Mouse (Mus musculus) embryonic facial prominence, embryonic 14.5 days (tissue): ENCODE results near the gene St6galnac4. TPM values are rescaled to one million over a fixed set of nuclear protein-coding genes. Genes with fewer than 3 reads are reported as not detected.

Experiments used
- polyA plus RNA-seq: library from polyadenylated mRNA; unstranded; fragments of >200 nt; fragmentation: Nextera tagmentation; extraction: Ambion mirVana; gene quantifications from 2 replicates; pipeline ENCODE4 v1.2.1, GENCODE M21; 2014

The St6galnac4 gene
- polyA plus RNA-seq, 1 experiment from 2014 or later, result 41.0 TPM

Other genes starting within 250 kb of the St6galnac4 start
- gene Ciz1, start 234.8 kb upstream of the St6galnac4 start, polyA plus RNA-seq, result 41.9 and 48.0 TPM in 2 replicates
- gene Dnm1, start 233.8 kb upstream of the St6galnac4 start, polyA plus RNA-seq, result 34.1 and 41.7 TPM in 2 replicates
- gene 1110008P14Rik, start 205.2 kb upstream of the St6galnac4 start, polyA plus RNA-seq, result 67.7 and 79.7 TPM in 2 replicates
- 4.0 and 7.9 TPM in 2 replicates for gene Lcn2, start 198.8 kb upstream of the St6galnac4 start, polyA plus RNA-seq
- gene Ptges2, start 191.2 kb upstream of the St6galnac4 start, polyA plus RNA-seq, result 28.0 and 33.5 TPM in 2 replicates
- 4.9 and 5.6 TPM in 2 replicates for gene Naif1, start 136.6 kb upstream of the St6galnac4 start, polyA plus RNA-seq
- 15.8 and 17.0 TPM in 2 replicates for gene Slc25a25, start 135.7 kb upstream of the St6galnac4 start, polyA plus RNA-seq
- gene Fam102a, start 51.8 kb upstream of the St6galnac4 start, polyA plus RNA-seq, result 16.3 and 19.2 TPM in 2 replicates
- gene Dpm2, start 16.2 kb upstream of the St6galnac4 start, polyA plus RNA-seq, result 107 and 110 TPM in 2 replicates
- gene Pip5kl1, start 12.3 kb upstream of the St6galnac4 start, polyA plus RNA-seq, result 0.38 and 1.1 TPM in 2 replicates
- 0.13 and 0.18 TPM in 2 replicates for gene 9430097D07Rik, start 11.4 kb upstream of the St6galnac4 start, polyA plus RNA-seq
- gene St6galnac6, start 12.6 kb downstream of the St6galnac4 start, polyA plus RNA-seq, result 11.1 and 12.1 TPM in 2 replicates
- gene Ak1, start 34.7 kb downstream of the St6galnac4 start, polyA plus RNA-seq, result 97.8 and 125 TPM in 2 replicates
- 57.9 and 64.3 TPM in 2 replicates for gene Eng, start 59.5 kb downstream of the St6galnac4 start, polyA plus RNA-seq
- 28.2 and 31.0 TPM in 2 replicates for gene Fpgs, start 117.0 kb downstream of the St6galnac4 start, polyA plus RNA-seq
- 67.4 and 82.3 TPM in 2 replicates for gene Cdk9, start 126.0 kb downstream of the St6galnac4 start, polyA plus RNA-seq
- 21.7 and 28.3 TPM in 2 replicates for gene Sh2d3c, start 134.0 kb downstream of the St6galnac4 start, polyA plus RNA-seq
- 0.33 and 0.45 TPM in 2 replicates for gene 6330409D20Rik, start 153.9 kb downstream of the St6galnac4 start, polyA plus RNA-seq
- 64.5 and 73.2 TPM in 2 replicates for gene Tor2a, start 170.1 kb downstream of the St6galnac4 start, polyA plus RNA-seq
- 0.22 and 0.85 TPM in 2 replicates for gene Ttc16, start 188.5 kb downstream of the St6galnac4 start, polyA plus RNA-seq
- gene Ptrh1, start 188.7 kb downstream of the St6galnac4 start, polyA plus RNA-seq, result 5.2 and 5.8 TPM in 2 replicates
- 0.20 and 0.63 TPM in 2 replicates for gene Cfap157, start 197.3 kb downstream of the St6galnac4 start, polyA plus RNA-seq